Mouse (Mus musculus) thymus, postnatal 10 days (tissue): ENCODE data around the gene Olfr1494.

Experiments used
- DNase-seq, 2 experiments: peaks; one replicate each; pipeline ENCODE4 v3.0.0; 2021; ENCODE audit warnings: low spot score in 2 of 2

Olfr1494 gene

DNA sequence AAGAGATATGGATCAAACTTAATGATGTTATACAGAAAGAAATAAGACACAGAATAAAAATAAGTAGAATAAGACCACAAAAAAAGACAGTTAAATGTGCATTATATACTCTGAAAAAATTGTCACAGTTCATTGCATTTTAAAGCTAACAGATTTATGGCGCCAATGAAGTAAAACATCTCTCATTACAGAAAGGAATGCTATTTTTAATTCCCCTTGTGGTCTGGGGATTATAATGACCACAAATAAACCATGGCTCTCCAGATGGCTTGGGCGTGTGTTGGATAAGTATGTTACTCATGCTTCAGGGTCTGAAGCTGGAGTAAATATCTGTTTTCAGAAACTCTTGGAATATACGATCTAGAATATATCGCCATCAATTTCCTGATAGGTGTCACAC is at the start of gene Olfr1494:
TSS of gene Olfr1494 (plus strand) at position 301 of the 400 bp plus-strand sequence.
- no peak for DNase-seq

- DNase-seq, result no peak
Observed at GRCm38 (mm10) chr19:13696968-13697367, 42.6 kb upstream of the Olfr1494 start, which contains the start of gene Olfr1491. Olfr1491 (plus strand) TSS chr19:13697268.

DNA sequence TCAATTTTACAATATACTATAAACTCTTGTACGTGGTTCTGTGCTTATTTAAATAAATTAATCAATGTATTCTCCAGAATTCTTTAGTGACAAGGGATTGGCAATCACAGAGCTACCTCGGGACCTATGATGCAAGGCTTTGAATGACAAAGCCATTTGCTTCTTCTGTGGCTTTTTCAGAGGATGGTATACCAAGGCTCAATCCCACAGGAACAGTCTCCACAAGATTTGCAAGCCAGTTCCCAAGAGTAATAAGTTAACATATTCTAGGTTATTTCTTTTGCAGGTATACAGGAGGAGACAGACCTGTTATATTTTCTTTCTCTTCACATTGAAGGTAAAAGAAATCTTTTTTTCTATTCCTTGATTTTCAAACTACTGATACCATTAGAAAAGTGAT is 16.6 kb upstream of the Olfr1494 start, which contains the start of gene Olfr1493-ps1:
TSS of gene Olfr1493-ps1 (plus strand) at position 301 of the 400 bp plus-strand sequence.
- DNase-seq, result no peak

DNA sequence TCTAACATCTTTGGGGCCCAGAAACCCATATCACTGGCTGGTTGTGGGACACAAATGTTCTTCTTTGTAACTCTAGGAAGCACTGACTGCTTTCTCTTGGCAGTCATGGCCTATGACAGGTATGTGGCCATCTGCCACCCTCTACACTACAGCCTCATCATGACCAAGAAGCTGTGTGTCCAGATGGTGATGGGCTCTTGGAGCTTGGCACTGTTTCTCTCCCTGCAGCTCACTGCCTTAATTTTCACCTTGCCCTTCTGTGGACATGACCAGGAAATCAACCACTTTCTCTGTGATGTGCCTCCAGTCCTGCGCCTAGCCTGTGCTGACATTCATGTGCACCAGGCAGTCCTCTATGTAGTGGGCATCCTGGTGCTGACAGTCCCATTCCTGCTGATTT is 9.8 kb downstream of the Olfr1494 start:
- DNase-seq, result no peak

- no peak for DNase-seq
Observed at GRCm38 (mm10) chr19:13764306-13764705, 24.8 kb downstream of the Olfr1494 start, which contains the start of gene Olfr1495. Olfr1495 (plus strand) TSS chr19:13764606.

DNA sequence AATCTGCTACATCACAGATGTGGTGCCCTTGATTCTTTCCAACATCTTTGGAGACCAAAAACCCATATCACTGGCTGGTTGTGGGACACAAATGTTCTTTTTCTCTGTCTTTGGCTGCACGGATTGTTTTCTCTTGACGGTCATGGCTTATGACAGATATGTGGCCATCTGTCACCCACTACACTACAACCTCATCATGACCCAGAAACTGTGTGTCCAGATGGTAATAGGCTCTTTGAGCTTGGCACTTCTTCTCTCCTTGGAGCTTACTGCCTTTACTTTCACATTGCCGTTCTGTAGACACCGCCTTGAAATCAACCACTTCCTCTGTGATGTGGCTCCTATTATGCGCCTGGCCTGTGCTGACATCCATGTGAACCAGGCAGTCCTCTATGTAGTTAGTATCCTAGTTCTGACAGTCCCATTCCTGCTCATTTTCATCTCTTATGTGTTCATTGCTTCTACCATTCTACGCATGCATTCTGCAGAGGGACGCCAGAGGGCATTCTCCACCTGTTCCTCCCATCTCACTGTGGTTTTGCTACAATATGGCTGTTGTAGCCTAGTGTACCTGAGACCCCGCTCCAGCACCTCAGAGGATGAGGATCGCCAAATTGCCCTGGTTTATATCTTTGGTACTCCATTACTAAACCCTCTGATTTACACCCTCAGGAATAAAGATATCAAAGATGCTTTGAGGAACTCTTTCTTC is 29.2 kb downstream of the Olfr1494 start:
- no peak for DNase-seq

DNA sequence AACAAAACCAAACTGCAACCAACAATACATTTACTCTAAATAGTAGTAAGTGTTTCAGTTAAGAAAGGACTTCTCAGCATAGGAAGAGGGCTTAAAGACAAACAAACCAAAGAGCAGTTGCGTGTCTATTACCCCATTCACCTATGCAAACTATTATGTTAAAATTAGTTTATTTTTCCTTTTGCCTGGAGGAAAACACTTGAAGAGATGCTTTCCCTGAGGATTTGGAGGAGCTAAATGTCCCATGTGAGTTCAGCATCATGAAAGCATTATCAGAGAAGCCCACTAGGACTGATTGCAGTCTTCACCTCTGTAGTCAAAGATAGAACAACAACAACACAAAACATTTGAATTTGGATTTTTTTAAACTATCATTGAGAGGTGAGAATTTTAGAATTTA is 38.0 kb downstream of the Olfr1494 start, which contains the start of gene Olfr1496:
TSS of gene Olfr1496 (plus strand) at position 301 of the 400 bp plus-strand sequence.
- no peak for DNase-seq

GRCm38 (mm10) chr19:13798102-13798501 is 58.6 kb downstream of the Olfr1494 start, which contains the start of gene Olfr1497:
Olfr1497 (minus strand) TSS chr19:13798202.
- DNase-seq, result no peak
